Comparison of ENCODE assay signal across 20 mouse cellular contexts in the genomic region with DNA sequence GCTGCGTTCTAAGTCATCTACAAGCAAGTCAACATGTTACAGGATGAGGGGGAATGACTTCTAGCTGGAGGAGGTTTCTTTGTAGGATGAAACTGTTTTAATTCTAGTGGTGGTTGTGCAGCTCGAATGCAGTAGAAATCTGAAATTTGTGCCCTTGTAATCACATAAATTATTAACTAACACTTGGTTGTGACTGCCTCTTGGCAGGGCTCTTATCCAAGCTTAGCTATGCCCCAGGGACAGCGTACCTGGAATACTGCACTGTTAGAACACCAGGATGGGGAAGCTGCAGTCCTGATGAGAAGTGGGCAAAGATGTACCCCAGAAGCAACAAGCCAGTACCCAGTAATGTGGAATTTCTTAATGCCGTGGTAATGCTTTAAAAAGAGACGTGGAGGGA. TPM values are rescaled to one million over a fixed set of nuclear protein-coding genes. Genes with fewer than 3 reads are reported as not detected.
"Had no signal": no experiment of that assay in that cellular context is flagged by ENCODE, and none has a peak within 500 bp of the region (broad histone marks: within the 10 kb centered on the region; RNA-seq: fewer than 3 reads in every experiment).

No protein-coding gene starts in this region.

- H3K4me1 ChIP-seq: hindbrain, embryonic 15.5 days; intestine, embryonic 15.5 days; liver, embryonic 12.5 days; liver, embryonic 15.5 days; lung, embryonic 15.5 days had no signal

- H3K36me3 ChIP-seq: hindbrain, embryonic 15.5 days; intestine, embryonic 15.5 days; liver, embryonic 12.5 days; liver, embryonic 15.5 days; lung, embryonic 15.5 days had no signal

- H3K27ac ChIP-seq: hindbrain, embryonic 15.5 days; intestine, embryonic 15.5 days; layer of hippocampus, adult 2 months; liver, embryonic 12.5 days; liver, embryonic 15.5 days; lung, embryonic 15.5 days; stomach, postnatal 0 days had no signal

- ATAC-seq: intestine, embryonic 15.5 days; liver, embryonic 12.5 days had no signal

- H3K27me3 ChIP-seq: hindbrain, embryonic 15.5 days; intestine, embryonic 15.5 days; liver, embryonic 12.5 days; liver, embryonic 15.5 days; lung, embryonic 15.5 days had no signal

- H3K4me3 ChIP-seq: hindbrain, embryonic 15.5 days; intestine, embryonic 15.5 days; layer of hippocampus, adult 2 months; liver, embryonic 12.5 days; liver, embryonic 15.5 days; lung, embryonic 15.5 days had no signal

- H3K9me3 ChIP-seq: hindbrain, embryonic 15.5 days; intestine, embryonic 15.5 days; liver, embryonic 12.5 days; liver, embryonic 15.5 days; lung, embryonic 15.5 days had no signal

- DNase-seq: layer of hippocampus, adult 9-11 months; lung, adult 18-20 months; lung, postnatal 10 days; lung, postnatal 36 days; midbrain, embryonic 14.5 days; right cerebral cortex, adult 18-20 months; right cerebral cortex, postnatal 14 days; right cerebral cortex, postnatal 4 days; thymus, adult 2 months; thymus, postnatal 14 days; thymus, postnatal 4 days had no signal

- H3K4me2 ChIP-seq: hindbrain, embryonic 15.5 days; intestine, embryonic 15.5 days; liver, embryonic 12.5 days; liver, embryonic 15.5 days; lung, embryonic 15.5 days; midbrain, embryonic 11.5 days had no signal

- H3K9ac ChIP-seq: hindbrain, embryonic 15.5 days; intestine, embryonic 15.5 days; liver, embryonic 12.5 days; liver, embryonic 15.5 days; lung, embryonic 15.5 days had no signal

RNA-seq across cellular contexts. Expression of a gene that starts 36.9 kb away (rescaled TPM):
- total RNA-seq: megakaryocyte-erythroid progenitor cell, adult 5-6 weeks had no signal
